Mouse (Mus musculus) CD4-positive, CD25-positive, alpha-beta regulatory T cell, adult 4 months (primary cell): ENCODE measurements around the gene Dcn. TPM values are rescaled to one million over a fixed set of nuclear protein-coding genes. Genes with fewer than 3 reads are reported as not detected.

Experiments
- ATAC-seq: one replicate; pipeline ENCODE4 v1.8.0; 2017
- polyA plus RNA-seq, 2 experiments: library from polyadenylated mRNA; unstranded; fragments of 100-300 nt; shearing (Covaris generic); gene quantifications; one replicate each; pipeline ENCODE4 v1.2.1; 2017

The Dcn gene
- not detected for polyA plus RNA-seq

GRCm38 (mm10) chr10:97479004-97479766 lies at the start of gene Dcn:
Dcn (plus strand) TSS chr10:97479609.
- no peak for ATAC-seq

- no peak for ATAC-seq
Measured at GRCm38 (mm10) chr10:97436662-97437061, 42.7 kb upstream of the Dcn start.

- no peak for ATAC-seq
Measured at GRCm38 (mm10) chr10:97442300-97442699, 37.1 kb upstream of the Dcn start.

- ATAC-seq = no peak
Measured at GRCm38 (mm10) chr10:97446486-97446885, 32.9 kb upstream of the Dcn start.

- ATAC-seq = no peak
Measured at GRCm38 (mm10) chr10:97452886-97453285, 26.5 kb upstream of the Dcn start.

GRCm38 (mm10) chr10:97453529-97453928 lies 25.9 kb upstream of the Dcn start:
- ATAC-seq = no peak

GRCm38 (mm10) chr10:97456993-97457392 lies 22.4 kb upstream of the Dcn start:
- no peak for ATAC-seq

GRCm38 (mm10) chr10:97466818-97467217 lies 12.6 kb upstream of the Dcn start:
- ATAC-seq = no peak

- ATAC-seq = no peak
Measured at GRCm38 (mm10) chr10:97469411-97470140, 9.8 kb upstream of the Dcn start.

GRCm38 (mm10) chr10:97475460-97475859 lies 3.9 kb upstream of the Dcn start:
- no peak for ATAC-seq

- no peak for ATAC-seq
Measured at GRCm38 (mm10) chr10:97478259-97478658, 1.1 kb upstream of the Dcn start.

- no peak for ATAC-seq
Measured at GRCm38 (mm10) chr10:97482150-97482549, 2.7 kb downstream of the Dcn start.

- no peak for ATAC-seq
Measured at GRCm38 (mm10) chr10:97484049-97484448, 4.6 kb downstream of the Dcn start.

- no peak for ATAC-seq
Measured at GRCm38 (mm10) chr10:97485151-97485550, 5.7 kb downstream of the Dcn start.

GRCm38 (mm10) chr10:97486085-97486484 lies 6.7 kb downstream of the Dcn start:
- ATAC-seq = no peak

GRCm38 (mm10) chr10:97487269-97487989 lies 8.0 kb downstream of the Dcn start:
- no peak for ATAC-seq

GRCm38 (mm10) chr10:97492367-97492980 lies 13.1 kb downstream of the Dcn start:
- no peak for ATAC-seq

GRCm38 (mm10) chr10:97497646-97498045 lies 18.2 kb downstream of the Dcn start:
- no peak for ATAC-seq

GRCm38 (mm10) chr10:97523366-97523765 lies 44.0 kb downstream of the Dcn start:
- ATAC-seq = no peak

- ATAC-seq = no peak
Measured at GRCm38 (mm10) chr10:97535697-97536096, 56.3 kb downstream of the Dcn start.

- no peak for ATAC-seq
Measured at GRCm38 (mm10) chr10:97536921-97537320, 57.5 kb downstream of the Dcn start.

GRCm38 (mm10) chr10:97538202-97538601 lies 58.8 kb downstream of the Dcn start:
- ATAC-seq = no peak

GRCm38 (mm10) chr10:97547740-97548139 lies 68.3 kb downstream of the Dcn start:
- ATAC-seq = no peak
